Mouse (Mus musculus) intestine, embryonic 14.5 days (tissue): ENCODE results near the gene Zdhhc8. TPM values are rescaled to one million over a fixed set of nuclear protein-coding genes. Genes with fewer than 3 reads are reported as not detected.

Experiments used
- ATAC-seq: fragments of 200-750 bp; cut with Nextera tagmentation; replicated peaks from 2 replicates; pipeline ENCODE4 v1.8.0; 2017; ENCODE audit warnings: low read depth, moderate number of reproducible peaks, moderate TSS enrichment, moderate library complexity; ENCODE audit not compliant: low FRiP score, low TSS enrichment
- DNase-seq: peaks from one replicate; pipeline ENCODE4 v3.0.0-alpha.2; 2018; ENCODE audit warnings: low spot score
- H3K27ac ChIP-seq: fragments of 300-500 bp; sonication (generic); 2 replicates; pipeline ENCODE4 v1.5.1; 2014; ENCODE audit warnings: low read depth, mild to moderate bottlenecking, control low read depth
- H3K27me3 ChIP-seq: fragments of 300-500 bp; sonication (generic); replicated peaks from 2 replicates; pipeline ENCODE4 v1.6.1; 2014; ENCODE audit warnings: low read length, control low read depth; ENCODE audit not compliant: control insufficient read depth, insufficient read depth
- H3K36me3 ChIP-seq: fragments of 300-500 bp; sonication (generic); 2 replicates; pipeline ENCODE4 v1.6.1; 2014; ENCODE audit warnings: low read length, control low read depth; ENCODE audit not compliant: control insufficient read depth, insufficient read depth
- H3K4me1 ChIP-seq: fragments of 300-500 bp; sonication (generic); replicated peaks from 2 replicates; pipeline ENCODE4 v1.6.1; 2014; ENCODE audit warnings: low read length, control low read depth, mixed read lengths; ENCODE audit not compliant: control insufficient read depth, insufficient read depth
- H3K4me2 ChIP-seq: fragments of 300-500 bp; sonication (generic); 2 replicates; pipeline ENCODE4 v1.6.1; 2014; ENCODE audit warnings: low read length
- H3K4me3 ChIP-seq: fragments of 300-500 bp; sonication (generic); 2 replicates; pipeline ENCODE4 v1.5.1; 2014; ENCODE audit warnings: low read depth, low read length, control low read depth, mixed read lengths
- H3K9ac ChIP-seq: fragments of 300-500 bp; sonication (generic); 2 replicates; pipeline ENCODE4 v1.6.1; 2014; ENCODE audit warnings: mild to moderate bottlenecking, low read length
- H3K9me3 ChIP-seq: fragments of 300-500 bp; sonication (generic); 2 replicates; pipeline ENCODE4 v1.6.1; 2016; ENCODE audit warnings: low read length, control low read depth; ENCODE audit not compliant: control insufficient read depth
- WGBS: fragments of 180-500 bp; shearing (Covaris S2); extraction: QIAGEN DNeasy Blood & Tissue Kit; methylation state at CpG from one replicate; pipeline ENCODE4 v1.1.7; 2014; 5-methylcytosine and 5-hydroxymethylcytosine counted together
- polyA plus RNA-seq: library from polyadenylated mRNA; unstranded; fragments of >200 nt; fragmentation: Nextera tagmentation; extraction: Ambion mirVana; gene quantifications from 2 replicates; pipeline ENCODE4 v1.2.1, GENCODE M21; 2014

Zdhhc8 gene
- polyA plus RNA-seq, 1 experiment from 2014 or later, result 15.1 TPM

DNA sequence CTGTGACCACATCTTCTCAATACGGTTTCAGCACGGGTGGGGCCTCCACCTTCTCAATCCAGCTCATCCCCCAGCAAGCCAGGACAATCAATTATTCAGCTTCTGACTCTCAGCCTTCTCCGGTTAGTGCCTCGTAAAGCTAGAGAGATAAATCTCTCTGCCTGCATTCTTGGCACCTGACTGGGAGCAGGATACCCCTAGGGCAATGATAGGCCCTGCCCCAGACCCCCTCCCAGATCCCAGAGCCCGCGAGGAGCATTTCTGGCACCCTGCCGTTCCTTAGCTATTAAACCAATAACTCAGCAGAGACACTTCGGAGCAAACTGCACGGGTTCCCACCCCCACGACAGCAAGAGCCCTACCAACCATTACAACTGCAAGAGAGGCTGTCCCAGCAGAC lies 53.5 kb downstream of the Zdhhc8 start:
- ATAC-seq, result no peak
- H3K36me3 ChIP-seq, result no peaks in the 10 kb centered on the region
- H3K27me3 ChIP-seq, result no peaks in the 10 kb centered on the region
- peaks cover 16% of the 10 kb centered on the region for H3K4me1 ChIP-seq
- no peaks in the 10 kb centered on the region for H3K9me3 ChIP-seq
- H3K9ac ChIP-seq, result no peak overlapping the region
- no peak overlapping the region for H3K4me3 ChIP-seq
- 30% methylated on average over 10 of the region's 10 CpGs for WGBS
- no peak overlapping the region for H3K4me2 ChIP-seq
- DNase-seq, result no peak
- H3K27ac ChIP-seq, result no peak overlapping the region

DNA sequence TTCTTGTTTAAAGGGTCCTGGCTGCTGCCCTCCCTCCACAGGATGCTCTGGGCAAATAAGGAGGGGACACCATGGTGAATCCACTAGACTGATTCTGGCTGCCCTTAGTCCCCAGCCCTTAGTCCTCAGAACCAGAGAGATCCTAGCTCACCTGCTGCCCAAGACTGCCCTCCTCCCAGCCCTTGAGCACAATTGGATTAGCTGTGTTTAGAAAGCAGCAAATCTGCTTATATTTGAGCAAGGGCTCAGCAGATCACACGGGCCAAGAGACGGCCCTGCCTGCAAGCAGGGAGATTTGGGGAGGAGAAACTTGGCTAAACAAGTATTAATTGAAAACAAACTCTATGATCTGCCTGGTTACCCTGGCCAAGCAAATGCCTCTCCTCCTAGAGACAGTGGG lies 55.3 kb downstream of the Zdhhc8 start:
- peaks cover 23% of the 10 kb centered on the region; the same call in 1 of the 2 replicates for H3K4me1 ChIP-seq
- WGBS, result 21% methylated on average over 2 of the region's 2 CpGs
- H3K9me3 ChIP-seq, result no peaks in the 10 kb centered on the region
- H3K4me2 ChIP-seq, result no peak overlapping the region
- no peak overlapping the region for H3K9ac ChIP-seq
- DNase-seq, result no peak
- no peak overlapping the region for H3K4me3 ChIP-seq
- H3K36me3 ChIP-seq, result no peaks in the 10 kb centered on the region
- no peak for ATAC-seq
- no peaks in the 10 kb centered on the region for H3K27me3 ChIP-seq
- no peak overlapping the region for H3K27ac ChIP-seq

DNA sequence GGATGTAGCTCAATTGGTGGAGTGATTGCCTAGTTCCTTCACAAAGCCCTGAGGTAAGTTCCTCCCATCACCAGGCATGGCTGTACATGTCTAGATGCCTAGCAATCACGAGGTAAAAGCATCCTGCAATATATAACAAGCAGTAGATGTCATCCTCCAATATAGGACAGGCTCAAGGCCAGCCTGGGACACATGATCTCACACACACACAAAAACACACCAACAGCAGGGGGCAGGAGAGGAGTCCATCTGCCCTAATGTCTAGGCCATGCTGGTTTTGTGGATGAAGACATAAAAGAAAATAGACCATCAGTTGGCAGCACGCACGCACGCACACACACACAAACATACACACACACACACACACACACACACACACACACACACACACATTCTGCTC lies 58.2 kb downstream of the Zdhhc8 start:
- H3K27ac ChIP-seq, result no peak overlapping the region; the same call in 1 of the 2 replicates
- DNase-seq (no peak), ATAC-seq (no peak)
- H3K36me3 ChIP-seq, result no peaks in the 10 kb centered on the region
- H3K4me1 ChIP-seq, result peaks cover 20% of the 10 kb centered on the region; the same call in 1 of the 2 replicates
- WGBS, result 78% methylated on average over 4 of the region's 4 CpGs
- no peak overlapping the region for H3K4me2 ChIP-seq
- H3K27me3 ChIP-seq, result no peaks in the 10 kb centered on the region
- H3K9me3 ChIP-seq, result no peaks in the 10 kb centered on the region
- no peak overlapping the region for H3K4me3 ChIP-seq
- no peak overlapping the region for H3K9ac ChIP-seq

DNA sequence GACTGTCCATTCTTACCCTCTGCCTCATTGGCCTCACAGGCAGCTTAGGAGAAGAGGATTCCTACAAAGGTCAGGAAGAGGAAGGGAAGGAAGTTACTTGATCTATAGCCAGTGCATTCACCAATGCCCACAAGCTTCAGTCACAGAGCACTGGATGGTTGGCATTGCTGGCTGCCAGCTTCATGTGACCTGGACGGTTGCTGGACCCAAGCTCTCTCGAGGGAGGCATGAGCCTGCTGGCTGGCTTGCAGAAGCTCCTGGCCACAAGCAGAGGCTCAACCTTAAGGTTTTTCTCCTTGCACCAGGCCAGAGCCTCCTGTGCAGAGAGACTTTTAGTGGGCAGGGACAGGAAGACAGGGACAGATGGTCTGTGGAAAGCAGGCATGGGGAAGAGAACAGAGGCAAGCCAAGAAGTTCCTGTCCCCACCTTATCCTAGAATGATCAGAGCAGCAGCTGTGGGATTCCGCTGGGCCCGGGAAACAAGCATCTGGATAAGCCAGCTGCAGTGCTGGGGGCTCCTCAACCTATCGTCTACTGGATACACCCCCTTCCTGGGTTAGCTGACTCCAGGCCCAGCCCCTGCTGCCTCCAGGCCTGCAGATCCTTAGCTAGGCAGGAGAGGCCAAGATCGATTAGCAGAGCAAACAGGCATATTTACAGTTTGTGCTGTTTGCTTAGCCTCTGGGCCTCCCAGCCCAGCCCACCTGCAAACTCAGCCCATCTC lies 59.0 kb downstream of the Zdhhc8 start:
- WGBS, result 14% methylated on average over 6 of the region's 6 CpGs
- Histone ChIP-seq H3K27me3 (no peaks in the 10 kb centered on the region), H3K4me1 (peaks cover 14% of the 10 kb centered on the region; the same call in 1 of the 2 replicates), H3K4me3 (no peak overlapping the region), H3K4me2 (no peak overlapping the region), H3K27ac (no peak overlapping the region; the same call in 1 of the 2 replicates), H3K36me3 (no peaks in the 10 kb centered on the region), H3K9me3 (no peaks in the 10 kb centered on the region), H3K9ac (no peak overlapping the region)
- ATAC-seq (0 out of 2 replicates have a peak, but pooled peaks have one; percentile 25), DNase-seq (peak; percentile 62)

DNA sequence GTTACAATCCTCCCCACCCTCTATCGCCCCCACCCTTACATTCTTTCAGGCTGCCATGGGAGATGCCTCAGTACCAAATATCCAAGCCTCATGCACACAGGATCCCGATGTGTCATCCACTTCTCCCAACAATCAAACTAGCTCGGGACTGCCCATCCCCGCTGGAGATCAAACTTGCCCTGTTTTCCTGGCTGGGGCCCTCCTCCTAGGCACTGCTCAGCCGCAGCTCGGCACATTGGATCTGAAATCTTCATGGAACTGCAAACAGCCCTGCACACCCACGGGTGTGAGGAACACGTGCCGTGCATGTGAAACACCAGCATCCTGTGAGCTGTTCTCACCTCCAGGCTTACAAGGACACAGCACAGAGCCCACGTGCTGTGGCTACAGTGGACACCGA lies 61.1 kb downstream of the Zdhhc8 start:
- DNase-seq (no peak), ATAC-seq (no peak)
- WGBS, result 73% methylated on average over 11 of the region's 11 CpGs
- Histone ChIP-seq H3K4me1 (0 out of 2 replicates have a peak, but pooled peaks cover 11% of the 10 kb centered on the region), H3K9me3 (no peaks in the 10 kb centered on the region), H3K4me3 (no peak overlapping the region), H3K4me2 (no peak overlapping the region), H3K27ac (no peak overlapping the region), H3K9ac (no peak overlapping the region), H3K36me3 (no peaks in the 10 kb centered on the region), H3K27me3 (no peaks in the 10 kb centered on the region)

DNA sequence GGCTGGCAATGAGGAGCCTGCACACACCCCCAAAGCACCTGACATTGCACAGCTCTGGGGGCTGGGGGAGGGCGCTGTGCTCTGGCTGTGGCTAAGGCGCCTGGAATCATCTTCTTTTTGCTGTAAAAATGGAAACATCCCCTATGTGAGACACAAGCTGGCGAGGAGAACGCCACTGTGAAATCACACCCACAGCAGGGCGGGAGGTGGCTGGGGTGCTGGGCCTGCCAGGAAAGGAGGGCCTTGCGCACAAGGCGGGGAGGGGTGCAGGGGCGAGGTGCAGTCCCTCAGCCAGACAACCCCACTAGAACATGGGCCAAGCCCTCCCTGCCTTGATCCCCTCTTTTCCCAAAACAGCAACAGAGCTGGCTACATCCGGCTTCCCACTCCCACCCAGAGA lies 61.7 kb downstream of the Zdhhc8 start:
- Histone ChIP-seq H3K27me3 (no peaks in the 10 kb centered on the region), H3K36me3 (no peaks in the 10 kb centered on the region), H3K4me1 (0 out of 2 replicates have a peak, but pooled peaks cover 11% of the 10 kb centered on the region), H3K4me2 (no peak overlapping the region), H3K9me3 (no peaks in the 10 kb centered on the region), H3K9ac (no peak overlapping the region), H3K4me3 (no peak overlapping the region), H3K27ac (no peak overlapping the region)
- DNase-seq (no peak), ATAC-seq (no peak)
- 74% methylated on average over 9 of the region's 9 CpGs for WGBS

DNA sequence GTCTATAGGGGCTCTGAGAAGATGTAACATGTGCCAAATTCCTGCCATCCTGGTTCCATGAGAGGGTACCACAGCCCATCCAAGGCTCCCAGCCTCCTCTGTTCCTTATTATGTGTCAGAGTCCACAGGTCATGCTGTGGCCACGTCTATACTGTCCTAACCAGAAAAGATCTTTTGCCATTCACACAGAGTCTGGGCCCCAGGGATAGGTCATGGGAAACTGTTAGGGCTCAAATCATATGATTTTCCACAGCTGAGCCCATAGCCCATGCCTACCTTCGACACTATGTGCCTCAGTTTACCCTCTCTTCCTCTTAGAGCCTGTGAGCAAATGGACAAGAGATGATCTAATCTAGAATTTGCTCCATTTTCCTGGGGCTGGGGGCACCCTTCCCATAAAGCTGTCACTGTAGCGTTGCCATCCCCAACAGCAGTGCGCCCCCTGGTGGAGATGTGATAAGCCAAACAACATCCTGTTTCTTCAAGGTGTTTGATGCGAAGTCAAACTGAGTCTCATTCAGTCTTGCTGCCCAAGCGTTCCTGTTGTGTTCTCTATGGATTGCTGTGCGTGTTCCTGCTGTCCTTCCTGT lies 62.6 kb downstream of the Zdhhc8 start:
- Histone ChIP-seq H3K4me3 (no peak overlapping the region), H3K4me1 (0 out of 2 replicates have a peak, but pooled peaks cover 11% of the 10 kb centered on the region), H3K9me3 (no peaks in the 10 kb centered on the region), H3K27ac (no peak overlapping the region), H3K27me3 (no peaks in the 10 kb centered on the region), H3K4me2 (no peak overlapping the region), H3K9ac (no peak overlapping the region), H3K36me3 (no peaks in the 10 kb centered on the region)
- DNase-seq (peak; percentile 90), ATAC-seq (no peak)
- 13% methylated on average over 7 of the region's 7 CpGs for WGBS
